Mouse (Mus musculus) CD4-positive, CD25-positive, alpha-beta regulatory T cell (primary cell): ENCODE results near the gene Tsen34. TPM values are rescaled to one million over a fixed set of nuclear protein-coding genes. Genes with fewer than 3 reads are reported as not detected.

Source experiments
- polyA plus RNA-seq: library from polyadenylated mRNA; unstranded; fragments of 100-300 nt; shearing (Covaris generic); gene quantifications from one replicate; pipeline ENCODE4 v1.2.1, GENCODE M21; 2017

Tsen34 gene
- polyA plus RNA-seq, result 32.7 TPM

GRCm38 (mm10) chr7:3692382-3692986 is at the start of gene Tsen34:
Tsen34 (plus strand) TSS chr7:3692863.

GRCm38 (mm10) chr7:3644672-3645487 is 47.8 kb upstream of the Tsen34 start, which contains the start of gene Cnot3:
Cnot3 (plus strand) TSS chr7:3645268.

GRCm38 (mm10) chr7:3665215-3666114 is 27.2 kb upstream of the Tsen34 start, which contains the start of gene Leng1:
Leng1 (minus strand) TSS chr7:3665840.

GRCm38 (mm10) chr7:3677342-3677741 is 15.3 kb upstream of the Tsen34 start, which contains the start of gene Tmc4:
Tmc4 (minus strand) TSS chr7:3677553.

GRCm38 (mm10) chr7:3692987-3693808 is 535 bp downstream of the Tsen34 start, which contains the start of gene Mboat7:
Mboat7 (minus strand) TSS chr7:3693523.

GRCm38 (mm10) chr7:3703879-3704441 is 11.3 kb downstream of the Tsen34 start, which contains the start of gene Rps9:
Rps9 (plus strand) TSS chr7:3703993.

DNA sequence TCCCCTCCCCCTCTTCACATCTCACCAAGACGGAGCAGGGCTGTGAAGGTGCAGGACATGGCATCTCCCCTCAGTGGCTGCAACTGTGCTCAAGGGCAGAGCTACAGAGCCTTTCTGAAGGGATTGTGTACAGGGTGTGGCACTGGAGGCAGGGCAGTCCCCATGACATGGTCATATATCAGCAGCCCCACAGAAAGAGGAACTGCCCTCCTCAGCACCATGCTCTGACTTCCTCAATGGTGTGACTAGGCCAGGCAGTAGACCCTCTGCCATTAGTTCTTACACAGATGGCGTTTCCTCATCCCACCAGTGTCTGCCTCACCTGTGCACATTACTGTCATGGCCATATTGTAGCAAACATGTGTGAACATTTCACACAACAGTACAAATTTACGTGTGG is 27.6 kb downstream of the Tsen34 start, which contains the start of gene Pirb:
Gene Pirb (minus strand): TSS at position 124 of the 400 bp plus-strand sequence.

Other genes with a start within 250 kb of the Tsen34 start
- not detected for gene Tarm1, start 190.2 kb upstream of the Tsen34 start, polyA plus RNA-seq
- not detected for gene Oscar, start 76.7 kb upstream of the Tsen34 start, polyA plus RNA-seq
- 479 TPM for gene Ndufa3, start 75.5 kb upstream of the Tsen34 start, polyA plus RNA-seq
- 40.4 TPM for gene Tfpt, start 62.9 kb upstream of the Tsen34 start, polyA plus RNA-seq
- gene Prpf31, start 62.9 kb upstream of the Tsen34 start, polyA plus RNA-seq, result 100 TPM
- gene Cnot3, start 47.6 kb upstream of the Tsen34 start, polyA plus RNA-seq, result 116 TPM
- gene Leng1, start 27.0 kb upstream of the Tsen34 start, polyA plus RNA-seq, result 25.7 TPM
- 5.7 TPM for gene Tmc4, start 15.3 kb upstream of the Tsen34 start, polyA plus RNA-seq
- 82.8 TPM for gene Mboat7, start 660 bp downstream of the Tsen34 start, polyA plus RNA-seq
- gene Rps9, start 11.1 kb downstream of the Tsen34 start, polyA plus RNA-seq, result 1,743 TPM
- gene Pirb, start 27.5 kb downstream of the Tsen34 start, polyA plus RNA-seq, result 0.75 TPM
- gene Gm15448, start 132.8 kb downstream of the Tsen34 start, polyA plus RNA-seq, result not detected
- 0.24 TPM for gene Pira2, start 152.2 kb downstream of the Tsen34 start, polyA plus RNA-seq
- 0.13 TPM for gene Gm14548, start 205.3 kb downstream of the Tsen34 start, polyA plus RNA-seq
- gene Lilra6, start 222.6 kb downstream of the Tsen34 start, polyA plus RNA-seq, result 0.18 TPM